Mouse (Mus musculus) ovary, adult 2 months (tissue): ENCODE results near the gene Mtcl1. TPM values are rescaled to one million over a fixed set of nuclear protein-coding genes. Genes with fewer than 3 reads are reported as not detected.

Source experiments
- polyA plus RNA-seq: library from polyadenylated mRNA; depleted of rRNA; stranded (reverse); fragments of >200 nt; gene quantifications from 2 replicates; pipeline ENCODE4 v1.2.3, GENCODE M21; 2012; rRNA removed

The Mtcl1 gene
- 15.4 and 19.0 TPM in 2 replicates for polyA plus RNA-seq

DNA sequence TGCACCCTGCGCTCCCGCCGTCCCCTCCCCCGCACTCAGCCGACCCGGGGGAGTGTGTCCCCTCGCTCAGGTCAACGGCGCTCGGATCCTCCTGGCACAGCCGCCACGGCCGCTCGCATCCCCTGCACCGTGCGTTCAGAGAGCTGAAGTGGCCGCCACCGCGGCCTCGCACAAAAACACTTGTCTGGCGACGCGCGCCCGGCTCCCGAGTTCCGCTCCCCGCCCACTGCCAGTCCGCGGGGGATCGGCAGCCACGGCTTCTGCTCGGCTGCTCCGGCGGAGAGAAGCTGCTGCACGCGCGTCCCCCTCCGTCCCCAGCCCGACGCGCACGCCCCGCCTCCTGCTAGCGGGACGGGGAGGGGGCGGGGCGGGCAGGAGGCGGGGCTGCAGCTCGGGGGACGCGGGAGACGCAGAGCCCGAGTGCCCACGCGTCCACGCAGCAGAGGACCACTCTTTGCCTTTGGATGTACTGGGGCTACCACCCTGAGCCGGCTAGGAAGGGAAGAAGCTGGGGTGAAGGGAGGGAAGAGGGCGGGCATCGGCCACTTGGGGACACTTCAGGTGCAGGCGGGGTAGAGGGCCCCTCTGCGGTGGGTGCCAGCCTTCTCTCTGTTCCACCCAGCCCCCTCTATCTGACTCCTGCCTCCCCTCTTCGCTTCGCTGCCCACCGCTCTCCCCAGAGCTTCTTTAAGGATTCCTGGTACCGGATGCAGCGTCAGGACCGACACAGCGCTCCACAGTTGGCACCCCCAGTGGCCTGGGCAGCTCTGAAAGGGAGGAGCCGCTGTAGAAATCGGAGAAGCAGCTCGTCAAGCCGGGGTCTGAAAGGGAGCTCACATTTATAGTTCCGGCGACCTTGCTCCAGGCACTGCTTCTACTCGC lies at the start of gene Mtcl1:
Gene Mtcl1, minus strand, starts transcription at position 291 of the 882 bp plus-strand sequence.

Other genes with a start within 250 kb of the Mtcl1 start
- 96.7 and 119 TPM in 2 replicates for gene Rab12, start 70.0 kb upstream of the Mtcl1 start, polyA plus RNA-seq
- 0.08 and 0.12 TPM in 2 replicates for gene Themis3, start 144.9 kb upstream of the Mtcl1 start, polyA plus RNA-seq